Mouse (Mus musculus): ENCODE results near the gene Ppp2r5d.

The Ppp2r5d gene

DNA sequence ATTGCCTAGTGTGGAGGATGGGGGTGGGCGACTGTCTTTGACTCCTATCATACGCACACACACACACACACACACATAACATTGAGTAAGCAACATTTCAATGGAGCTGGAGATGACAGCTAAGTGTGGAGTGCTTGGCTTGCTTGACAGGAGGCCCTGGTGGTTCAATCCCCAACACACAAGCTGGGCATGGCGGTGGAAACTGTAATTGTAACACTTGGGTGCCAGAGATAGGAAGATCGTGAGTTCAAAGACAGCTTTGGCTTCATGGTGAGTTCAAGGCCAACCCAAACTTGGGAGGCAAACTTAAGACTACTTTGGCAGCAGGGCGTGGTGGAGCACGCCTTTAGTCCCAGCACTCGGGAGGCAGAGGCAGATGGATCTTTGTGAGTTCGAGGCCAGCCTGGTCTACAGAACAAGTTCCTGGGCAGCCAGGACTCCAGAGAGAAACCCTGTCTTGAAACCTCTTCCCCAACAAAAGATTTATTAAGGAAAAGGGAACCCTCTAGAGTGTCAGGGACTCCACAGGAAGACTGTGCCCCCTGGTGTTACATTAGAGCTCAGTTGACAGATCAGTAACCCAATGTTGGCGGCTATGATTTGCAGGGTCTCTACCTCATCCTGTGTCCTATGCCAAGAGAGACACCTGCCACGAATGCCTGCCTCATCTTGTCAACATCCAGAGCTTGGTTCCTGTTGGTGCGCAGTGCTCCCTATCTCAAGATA lies 10.0 kb upstream of the Ppp2r5d start:
- no peak for DNase-seq (ENCODE audit: low read depth)

DNA sequence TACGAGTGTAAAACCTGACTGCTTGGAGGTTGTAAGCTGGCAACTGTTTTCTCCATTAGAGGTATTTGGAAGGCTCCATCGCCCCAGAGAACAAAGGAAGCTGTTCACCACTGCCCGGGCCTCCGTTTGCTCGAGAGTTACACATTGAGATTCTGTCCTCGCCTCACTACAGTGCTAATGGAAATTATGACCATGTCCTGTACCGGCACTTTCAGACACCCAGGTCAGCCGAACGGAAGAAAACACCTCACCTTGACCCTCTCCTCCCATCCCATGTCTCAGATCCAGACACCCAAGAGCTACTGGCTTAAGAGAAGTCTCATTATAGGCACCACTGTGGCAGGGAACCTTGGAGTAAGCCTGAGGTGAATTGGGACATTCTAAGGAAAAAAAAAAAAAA lies 8.9 kb upstream of the Ppp2r5d start:
- no peak for DNase-seq (ENCODE audit: low read depth)

DNA sequence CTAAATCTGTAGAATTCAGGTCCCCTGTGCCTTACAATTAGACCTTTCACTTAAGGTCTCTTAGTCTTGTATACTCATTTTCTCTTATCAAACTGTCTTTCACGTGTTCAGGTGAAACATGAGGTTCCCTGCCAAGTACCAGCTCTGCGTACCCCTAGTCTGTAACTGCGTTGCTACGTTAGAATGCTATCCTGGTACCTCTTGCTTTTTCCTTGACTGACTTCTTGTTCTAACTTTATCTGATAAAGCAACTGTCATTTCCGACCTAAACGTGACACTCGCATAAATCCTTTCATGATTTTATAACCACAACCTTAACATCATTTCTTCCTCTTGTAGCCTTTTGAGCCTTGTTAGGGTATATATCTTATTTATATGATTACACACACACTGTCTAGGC lies 7.5 kb upstream of the Ppp2r5d start:
- DNase-seq (ENCODE audit: low read depth): peak; percentile 53

DNA sequence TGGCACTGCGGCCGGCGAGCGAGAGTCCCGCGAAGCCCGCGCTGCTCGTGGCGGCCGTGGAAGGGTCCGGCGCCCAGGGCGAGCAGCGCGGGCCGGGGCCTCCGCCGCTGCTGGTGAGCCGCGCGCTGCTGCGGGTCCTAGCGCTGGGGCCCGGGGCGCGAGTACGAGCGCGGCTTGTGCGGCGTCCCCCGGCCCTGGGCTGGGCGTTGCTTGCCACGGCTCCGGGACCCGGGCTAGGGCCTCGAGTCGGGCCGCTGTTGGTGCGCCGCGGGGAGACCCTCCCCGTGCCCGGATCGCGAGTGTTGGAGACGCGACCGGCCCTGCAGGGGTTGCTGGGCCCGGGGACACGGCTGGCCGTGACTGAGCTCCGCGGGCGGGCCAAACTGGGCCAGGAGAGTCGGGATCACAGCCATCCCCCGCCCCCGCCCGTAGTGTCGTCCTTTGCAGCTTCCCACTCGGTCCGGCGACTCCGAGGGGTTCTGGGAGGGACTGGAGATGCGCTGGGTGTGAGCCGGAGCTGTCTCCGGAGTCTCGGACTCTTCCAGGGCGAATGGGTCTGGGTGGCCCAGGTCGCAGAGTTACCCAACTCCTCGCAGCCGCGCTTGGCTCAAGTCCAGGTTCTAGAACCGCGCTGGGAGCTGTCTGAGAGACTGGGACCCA lies 6.8 kb upstream of the Ppp2r5d start:
- peak; percentile 60 for DNase-seq (ENCODE audit: low read depth)

DNA sequence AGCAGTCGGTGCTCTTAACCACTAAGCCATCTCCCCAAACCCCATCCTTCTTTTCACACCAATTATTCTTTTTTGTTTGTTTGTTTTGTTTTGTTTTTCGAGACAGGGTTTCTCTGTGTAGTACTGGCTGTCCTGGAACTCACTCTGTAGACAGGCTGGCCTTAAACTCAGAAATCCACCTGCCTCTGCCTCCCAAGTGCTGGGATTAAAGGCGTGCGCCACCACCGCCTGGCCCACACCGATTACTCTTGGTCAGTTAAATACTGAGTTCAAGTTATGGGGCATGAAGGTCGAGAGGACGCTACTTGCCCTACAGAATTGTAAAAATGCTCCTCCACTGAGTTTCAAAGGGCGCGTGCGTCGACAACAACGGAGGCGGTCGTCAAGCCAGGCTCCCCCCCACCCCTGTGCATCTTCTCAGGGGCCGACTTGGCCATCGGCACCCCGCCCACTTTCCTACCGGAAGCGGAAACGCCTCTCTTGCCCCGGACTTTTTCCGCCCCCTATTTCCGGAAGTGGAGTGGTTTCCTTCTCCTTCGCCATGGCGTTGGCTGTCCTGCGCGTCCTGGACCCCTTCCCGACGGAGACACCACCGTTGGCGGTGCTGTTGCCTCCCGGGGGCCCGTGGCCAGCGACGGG lies 6.2 kb upstream of the Ppp2r5d start, which contains the start of gene Pex6:
Pex6 (plus strand) TSS at position 505 of the 639 bp plus-strand sequence.
- peak; percentile 94 for DNase-seq (ENCODE audit: low read depth)

DNA sequence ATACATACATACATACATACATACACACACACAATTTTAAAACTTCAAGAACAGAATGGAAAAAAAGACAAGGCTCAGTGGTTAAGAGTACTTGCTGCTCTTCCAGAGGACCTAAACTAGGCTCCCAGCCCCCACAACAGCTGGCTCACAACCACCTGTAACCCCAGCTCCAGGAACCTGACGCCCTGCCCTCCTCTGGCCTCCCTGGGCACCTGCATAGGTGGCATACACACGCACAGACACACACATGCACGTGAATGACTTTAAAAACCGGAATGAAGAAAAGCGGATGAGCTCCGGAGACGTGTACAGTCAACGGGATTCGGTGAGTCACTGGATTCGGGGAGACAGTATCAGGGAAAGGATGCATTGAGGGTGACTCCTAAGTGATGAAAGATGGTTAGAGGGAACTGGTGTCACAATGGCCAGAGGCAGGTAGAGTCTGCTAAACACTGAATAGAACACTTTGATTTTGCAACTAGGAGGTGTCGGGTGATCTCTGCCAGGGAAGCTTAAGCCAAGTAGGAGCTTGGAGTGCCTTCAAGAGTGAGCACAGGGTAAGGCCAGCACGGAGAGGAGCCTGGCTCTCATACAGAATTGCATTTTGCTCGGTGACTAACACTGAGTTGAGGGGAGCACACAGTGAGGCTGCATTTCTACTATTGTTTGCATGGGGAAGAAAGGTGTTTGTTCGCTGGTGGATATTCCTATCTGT lies 1.6 kb upstream of the Ppp2r5d start:
- no peak for DNase-seq (ENCODE audit: low read depth)

DNA sequence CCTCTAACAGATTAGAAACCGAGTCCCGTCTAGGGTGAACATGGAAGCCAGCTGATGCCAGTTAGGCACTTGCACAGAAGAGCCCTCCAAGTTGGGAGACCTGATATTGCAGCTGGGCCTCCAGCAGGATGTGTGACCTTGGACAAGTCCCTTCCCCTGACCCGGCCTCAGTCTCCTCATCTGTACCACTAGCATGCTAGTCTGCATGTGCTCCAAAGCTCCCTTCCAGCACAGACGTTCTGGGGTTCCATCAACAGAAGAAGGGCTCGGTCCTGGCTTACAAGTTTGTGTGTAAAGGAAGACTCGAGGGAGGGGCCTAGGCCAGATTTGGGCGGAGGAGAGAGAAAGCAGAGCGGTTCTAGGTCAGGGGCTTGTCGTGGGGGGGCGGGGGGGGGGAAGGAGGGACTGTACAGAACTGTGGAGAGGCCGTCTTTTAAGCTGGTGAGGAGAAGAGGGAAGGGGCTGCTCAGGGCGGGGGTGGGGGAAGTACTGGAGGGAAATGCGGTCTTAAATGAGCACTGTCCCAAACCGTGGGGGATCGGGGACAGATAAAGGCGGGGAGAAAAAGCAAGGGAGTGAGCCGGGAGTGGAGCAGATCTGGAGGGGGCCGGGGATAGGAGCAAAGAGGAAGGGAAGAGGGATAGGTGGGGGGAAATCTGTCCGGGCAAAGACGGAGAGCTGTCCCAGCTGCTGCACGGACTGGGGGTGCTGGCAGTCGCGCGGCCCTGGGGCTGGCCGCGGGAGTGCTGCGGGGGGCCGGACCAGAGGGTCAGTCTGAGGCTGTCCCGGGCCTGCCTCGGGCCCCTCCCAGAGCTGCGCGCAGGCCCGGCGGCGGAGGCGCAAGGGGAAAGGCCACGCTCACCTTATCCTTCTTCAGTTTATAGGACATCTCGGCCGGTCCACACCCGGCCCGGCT lies 682 bp downstream of the Ppp2r5d start:
- no peak for DNase-seq (ENCODE audit: low read depth)

DNA sequence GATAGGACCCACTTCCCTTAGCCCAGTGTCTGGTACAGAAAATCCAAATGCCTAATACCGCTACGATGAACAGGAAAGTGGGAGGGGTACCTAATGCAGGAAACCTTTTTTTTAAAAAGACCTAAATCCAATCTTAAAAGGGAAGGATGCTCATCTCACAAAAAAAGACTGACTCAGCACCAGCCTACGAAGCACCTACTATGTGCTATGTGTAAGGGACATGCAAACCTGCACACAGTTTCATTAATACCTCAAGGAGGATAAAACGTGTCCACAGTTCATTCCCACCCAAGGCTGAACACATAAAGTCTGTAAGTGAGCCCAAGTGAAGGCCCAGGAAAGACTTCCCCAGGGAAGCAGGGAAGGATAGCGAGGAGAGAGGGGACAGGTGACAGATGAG lies 2.4 kb downstream of the Ppp2r5d start:
- DNase-seq (ENCODE audit: low read depth): no peak

DNA sequence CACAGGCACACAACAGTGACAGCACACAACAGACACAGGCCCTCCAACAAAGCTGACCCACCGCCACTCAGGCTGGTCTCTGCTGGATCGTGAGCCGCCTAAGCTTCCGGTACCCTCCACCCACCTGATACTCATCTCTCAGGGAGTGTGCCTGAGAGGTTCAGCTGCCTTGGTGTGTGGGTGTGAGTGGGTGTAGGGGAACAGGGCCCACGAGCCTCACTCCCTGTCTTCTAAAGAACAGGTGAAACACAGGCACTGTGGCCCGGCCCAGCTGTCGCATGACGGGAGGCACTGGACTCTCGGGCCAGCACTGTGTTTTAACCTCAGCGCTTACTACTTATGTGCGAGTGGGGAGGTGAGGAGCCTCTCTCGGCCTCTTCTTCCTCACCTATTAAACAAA lies 2.8 kb downstream of the Ppp2r5d start:
- no peak for DNase-seq (ENCODE audit: low read depth)

DNA sequence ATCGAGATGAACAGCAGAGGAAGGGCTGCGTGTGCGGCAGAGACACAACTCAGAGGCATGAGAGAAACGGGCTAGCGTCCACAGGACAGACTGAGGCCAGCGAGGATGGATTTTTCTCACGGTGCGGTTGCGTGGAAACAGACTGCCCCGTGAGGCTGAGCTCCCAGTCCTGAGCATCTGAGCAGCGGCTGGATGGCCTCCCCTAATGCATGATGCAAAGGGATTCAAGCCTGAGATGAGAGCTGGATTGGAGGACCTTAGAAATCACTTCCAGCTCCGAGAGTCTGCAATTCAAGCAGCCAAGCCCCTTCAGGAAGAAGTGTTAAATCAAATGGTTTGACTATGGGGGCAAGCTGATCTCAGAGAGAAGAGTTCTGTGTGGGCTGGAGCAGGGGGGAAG lies 3.4 kb downstream of the Ppp2r5d start:
- no peak for DNase-seq (ENCODE audit: low read depth)

DNA sequence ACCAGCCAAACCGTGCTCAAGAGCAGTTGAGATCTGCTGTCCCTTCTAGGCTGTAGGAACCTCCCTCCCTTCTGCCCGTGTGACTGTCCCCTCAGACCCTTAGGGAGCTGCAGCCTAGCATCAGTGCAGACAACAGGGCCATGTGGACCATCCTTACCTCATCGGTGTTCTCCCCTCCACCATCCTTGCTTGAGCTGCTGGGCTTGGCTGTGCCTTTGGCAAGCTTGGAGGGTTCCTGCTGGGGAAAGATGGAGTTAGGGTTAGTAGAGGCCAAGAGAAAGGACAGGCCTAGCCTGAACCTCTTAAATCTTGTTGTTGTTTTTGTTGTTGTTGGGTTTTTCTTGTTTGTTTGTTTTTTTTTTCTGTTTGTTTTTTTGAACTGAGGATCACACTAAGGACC lies 5.0 kb downstream of the Ppp2r5d start:
- no peak for DNase-seq (ENCODE audit: low read depth)

DNA sequence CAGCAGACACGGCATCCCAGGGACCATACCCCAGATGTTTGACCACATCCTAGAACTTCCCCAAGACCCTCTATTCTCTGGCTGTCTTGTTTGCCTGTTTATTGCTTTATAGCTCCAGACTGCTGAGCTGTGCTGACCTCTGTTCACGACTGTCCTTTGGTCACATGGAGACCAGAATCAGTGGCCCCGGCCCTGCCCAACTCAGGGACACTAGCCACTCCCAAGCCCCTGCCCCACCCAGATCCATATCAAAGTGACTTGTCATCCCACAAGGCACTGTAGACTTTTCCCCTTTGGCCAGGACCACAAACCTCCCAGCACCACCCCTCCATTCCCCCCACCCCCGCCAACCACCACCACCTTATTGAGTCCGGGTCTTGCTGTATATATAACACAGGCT lies 5.7 kb downstream of the Ppp2r5d start:
- DNase-seq (ENCODE audit: low read depth): no peak

DNA sequence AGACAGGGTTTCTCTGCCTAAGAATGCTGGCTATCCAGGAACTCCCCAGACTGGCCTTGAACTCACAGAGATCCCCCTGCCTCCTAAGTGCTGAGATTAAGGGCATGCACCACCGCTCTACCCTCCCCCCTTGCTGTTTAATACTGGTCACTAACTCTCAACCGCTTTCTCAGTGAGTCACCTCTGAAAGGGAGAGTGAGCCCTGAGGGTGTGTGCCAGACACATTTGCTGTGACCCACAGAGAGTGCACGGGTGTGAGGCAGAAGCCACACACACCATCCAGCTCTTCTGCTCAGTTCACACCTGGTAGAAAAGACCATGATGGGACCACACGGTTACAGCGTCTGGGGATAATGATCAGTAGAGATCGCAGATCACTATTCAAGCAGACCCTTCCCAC lies 6.4 kb downstream of the Ppp2r5d start:
- no peak for DNase-seq (ENCODE audit: low read depth)

DNA sequence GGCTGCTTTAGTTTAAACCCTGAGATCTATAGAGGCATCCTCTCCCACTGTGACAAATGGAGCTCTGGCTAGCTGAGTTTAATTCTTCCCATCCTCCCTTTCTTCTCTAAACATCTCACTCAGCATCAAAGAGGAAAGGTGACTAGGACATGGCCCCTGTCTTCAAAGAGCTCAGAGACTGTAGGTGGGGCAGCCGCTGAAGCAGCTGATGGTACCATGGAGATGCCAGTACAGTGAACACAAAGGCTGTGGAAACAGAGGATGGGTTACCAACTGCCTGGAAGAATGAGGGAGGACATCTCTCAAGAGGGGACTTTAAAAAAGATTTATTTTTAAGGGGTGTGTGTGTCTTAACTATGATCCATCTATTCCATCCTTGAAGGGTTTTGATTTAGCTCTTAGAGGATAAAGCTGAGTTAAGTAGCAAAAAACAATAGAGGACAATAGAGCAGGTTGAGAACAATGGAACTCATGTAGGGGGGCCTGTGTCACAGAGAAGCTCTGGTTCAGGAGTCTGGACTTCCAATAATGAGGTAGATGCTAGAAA lies 10.3 kb downstream of the Ppp2r5d start:
- no peak for DNase-seq (ENCODE audit: low read depth)

DNA sequence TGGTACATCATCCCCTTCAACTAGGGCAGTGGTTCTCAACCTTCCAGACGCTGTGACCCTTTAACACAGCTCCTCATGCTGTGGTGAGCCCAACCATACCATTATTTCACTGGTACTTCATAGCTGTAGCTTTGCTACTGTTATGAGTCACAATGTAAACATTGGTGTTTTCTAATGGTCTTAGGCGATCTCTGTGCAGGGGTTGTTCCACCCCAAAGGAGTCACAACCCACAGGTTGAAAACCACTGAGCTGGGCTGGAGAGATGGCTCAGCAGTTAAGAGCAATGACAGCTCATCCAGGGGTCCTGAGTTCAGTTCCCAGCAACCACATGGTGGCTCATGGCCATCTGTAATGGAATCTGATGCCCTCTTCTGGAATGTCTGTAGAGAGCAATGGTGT lies 13.5 kb downstream of the Ppp2r5d start:
- DNase-seq (ENCODE audit: low read depth): peak; percentile 83

DNA sequence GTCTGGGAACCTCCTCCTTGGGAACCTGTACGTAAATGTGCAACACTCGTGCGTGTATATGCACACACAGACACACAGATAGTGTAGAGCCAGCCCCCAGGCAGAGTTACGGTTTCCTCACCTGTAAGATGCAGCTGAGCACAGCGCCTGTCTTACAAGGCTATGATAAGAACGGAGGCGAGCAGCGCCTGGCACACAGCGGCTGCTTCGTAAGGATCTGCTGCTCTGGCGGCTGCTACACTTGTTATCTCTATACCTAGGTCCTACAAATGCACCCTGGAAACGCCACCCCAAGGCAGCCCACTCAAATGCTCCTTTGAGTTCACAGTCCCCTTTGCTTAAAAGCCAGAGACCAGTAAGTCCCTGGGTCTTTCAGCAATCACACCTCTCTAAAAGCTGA lies 14.2 kb downstream of the Ppp2r5d start:
- DNase-seq (ENCODE audit: low read depth): no peak

DNA sequence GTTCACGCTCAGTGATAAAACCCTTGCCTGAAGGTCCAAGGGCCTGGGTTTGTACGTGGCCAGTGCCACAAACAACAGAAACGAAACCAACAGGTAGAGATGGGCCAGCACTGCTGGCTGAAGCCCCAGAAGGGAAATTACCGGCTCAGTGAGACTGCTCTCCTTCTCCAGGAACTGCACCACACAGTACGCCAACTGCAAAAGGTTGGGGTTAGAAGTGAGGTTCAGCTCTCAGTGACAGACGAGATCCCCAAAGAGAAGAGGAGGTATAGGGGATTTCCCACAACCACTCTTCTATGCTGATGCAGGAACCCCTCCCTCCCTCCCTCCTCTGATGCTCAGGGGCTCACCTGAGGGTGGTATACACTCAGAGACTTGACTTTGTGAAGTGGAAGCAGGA lies 19.0 kb downstream of the Ppp2r5d start:
- no peak for DNase-seq (ENCODE audit: low read depth)

DNA sequence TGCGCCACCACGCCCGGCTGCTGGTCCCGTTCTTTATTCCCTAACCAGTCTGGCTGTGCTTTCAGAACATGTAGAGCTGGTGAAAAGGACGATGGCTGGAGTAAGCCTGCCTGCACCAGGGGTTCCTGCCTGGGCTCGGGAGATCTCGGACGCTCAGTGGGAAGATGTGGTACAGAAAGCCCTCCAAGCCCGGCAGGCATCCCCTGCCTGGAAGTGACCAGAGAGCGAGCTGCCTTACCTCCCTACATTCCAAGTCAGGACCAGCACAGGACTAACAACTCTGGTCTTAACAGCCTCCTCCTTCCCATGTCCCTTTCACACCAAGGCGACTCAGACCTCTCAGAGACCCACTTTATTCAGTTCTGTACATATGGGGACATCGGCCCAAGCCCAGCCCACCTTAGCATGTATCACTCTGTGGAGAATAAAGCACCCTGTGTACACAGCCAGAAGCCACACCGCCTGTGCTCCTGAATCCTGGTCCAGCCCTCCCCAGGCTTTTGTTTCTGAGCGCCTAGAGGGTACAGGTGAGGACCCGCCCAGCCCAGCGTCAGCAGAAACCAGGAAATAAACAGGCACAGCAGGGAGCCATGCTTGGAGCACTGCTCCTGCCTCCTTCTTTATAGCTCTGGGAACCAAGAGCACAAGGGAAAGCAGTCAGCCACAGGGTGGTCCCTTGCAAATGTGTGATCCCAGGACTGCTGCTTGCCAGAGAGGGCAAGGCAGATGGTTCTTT lies 22.1 kb downstream of the Ppp2r5d start:
- DNase-seq (ENCODE audit: low read depth): no peak

DNA sequence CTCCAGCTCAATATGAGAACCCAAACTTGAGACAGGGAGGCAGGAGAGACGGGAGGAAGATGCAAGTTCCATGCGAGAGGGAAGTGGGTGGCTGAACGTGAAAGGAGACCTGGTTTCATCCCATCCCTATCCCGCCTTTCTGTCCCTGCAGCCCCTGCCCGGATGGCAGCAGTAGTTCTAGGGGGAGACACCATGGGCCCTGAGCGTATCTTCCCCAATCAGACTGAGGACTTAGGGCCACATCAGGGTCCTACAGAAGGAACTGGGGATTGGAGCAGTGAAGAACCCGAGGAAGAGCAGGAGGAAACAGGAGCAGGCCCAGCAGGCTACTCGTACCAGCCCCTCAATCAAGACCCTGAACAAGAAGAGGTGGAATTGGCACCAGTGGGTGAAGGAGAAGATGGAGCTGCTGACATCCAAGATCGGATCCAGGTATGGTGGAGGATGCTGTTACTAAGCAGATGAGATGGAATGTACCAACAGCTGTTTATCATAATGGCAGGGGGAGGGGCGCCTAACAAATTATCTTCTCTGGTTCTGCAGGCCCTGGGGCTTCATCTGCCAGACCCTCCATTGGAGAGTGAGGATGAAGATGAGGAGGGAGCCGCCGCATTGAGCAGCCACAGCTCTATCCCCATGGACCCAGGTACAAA lies 23.3 kb downstream of the Ppp2r5d start:
- no peak for DNase-seq (ENCODE audit: low read depth)

DNA sequence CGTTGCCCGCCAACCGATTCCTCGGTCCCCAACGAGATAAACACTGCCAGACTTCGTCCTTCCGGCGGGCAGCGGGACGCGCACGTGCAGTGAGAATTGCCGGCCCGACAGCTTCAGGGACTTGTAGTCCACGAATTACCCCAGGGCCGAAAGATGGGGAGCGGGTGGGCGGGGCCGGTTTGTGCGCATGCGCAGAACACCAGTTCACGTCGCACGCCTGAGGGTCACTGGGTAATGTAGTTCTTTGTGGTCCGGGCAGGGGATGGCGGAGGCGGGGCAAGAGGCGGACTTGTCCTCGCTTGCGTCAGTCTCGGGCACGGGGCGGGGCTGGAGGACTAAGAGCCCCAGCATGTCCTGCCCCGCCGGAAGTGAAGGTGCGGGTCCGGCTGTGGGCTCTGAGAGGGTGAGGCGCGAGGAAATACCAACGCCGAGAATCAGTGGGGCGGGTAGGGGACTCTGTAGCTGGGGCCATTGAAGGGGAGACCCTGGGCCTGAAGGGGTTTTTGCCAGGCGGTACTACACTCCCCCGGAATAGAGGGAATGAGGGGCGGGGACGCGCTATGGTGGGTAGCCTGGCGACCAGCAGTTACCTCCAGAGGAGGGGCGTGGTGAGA lies 24.0 kb downstream of the Ppp2r5d start, which contains the start of gene Klhdc3:
Klhdc3 (minus strand) TSS at position 155 of the 614 bp plus-strand sequence.
- DNase-seq (ENCODE audit: low read depth): peak; percentile 100

Data from 416B (cell line).